Mouse (Mus musculus): ENCODE measurements around the gene Espn. TPM values are rescaled to one million over a fixed set of nuclear protein-coding genes. Genes with fewer than 3 reads are reported as not detected.

Gene Espn
- polyA plus RNA-seq, 1 experiment from 2014 or later = 1.6 TPM

GRCm38 (mm10) chr4:152187142-152187541 is 35.0 kb upstream of the Espn start:
- H3K36me3 ChIP-seq = peaks cover 10% of the 10 kb centered on the region
- WGBS = 90% methylated on average over 9 of the region's 9 CpGs
- DNase-seq (ENCODE audit: low spot score) = no peak
- H3K9me3 ChIP-seq = peaks cover 5% of the 10 kb centered on the region; the same call in 1 of the 2 replicates
- peak overlapping the region; percentile 84; the same call in 1 of the 2 replicates for H3K27ac ChIP-seq
- no peak overlapping the region for H3K4me3 ChIP-seq
- H3K27me3 ChIP-seq (ENCODE audit: insufficient read depth, poor library complexity, severe bottlenecking) = no peaks in the 10 kb centered on the region
- H3K4me1 ChIP-seq (replicated peaks) = peaks cover 53% of the 10 kb centered on the region

GRCm38 (mm10) chr4:152186205-152187082 is 34.3 kb upstream of the Espn start:
- H3K36me3 ChIP-seq = peaks cover 12% of the 10 kb centered on the region
- 41% methylated on average over 14 of the region's 14 CpGs for WGBS
- peaks cover 5% of the 10 kb centered on the region; the same call in 1 of the 2 replicates for H3K9me3 ChIP-seq
- peaks cover 53% of the 10 kb centered on the region for H3K4me1 ChIP-seq (replicated peaks)
- peak overlapping the region; percentile 84 for H3K27ac ChIP-seq
- H3K27me3 ChIP-seq (ENCODE audit: insufficient read depth, poor library complexity, severe bottlenecking) = 0 out of 2 replicates have a peak, but pooled peaks cover 3% of the 10 kb centered on the region
- peak overlapping the region; percentile 36 for H3K4me3 ChIP-seq
- no peak for DNase-seq (ENCODE audit: low spot score)

- H3K27ac ChIP-seq = peak overlapping the region; percentile 84
- H3K27me3 ChIP-seq (ENCODE audit: insufficient read depth, poor library complexity, severe bottlenecking) = peaks cover 5% of the 10 kb centered on the region
- H3K9me3 ChIP-seq = peaks cover 5% of the 10 kb centered on the region; the same call in 1 of the 2 replicates
- 3% methylated on average over 19 of the region's 19 CpGs for whole genome bisulfite sequencing
- peak overlapping the region; percentile 36 for H3K4me3 ChIP-seq
- DNase-seq (ENCODE audit: low spot score) = peak; percentile 44
- H3K4me1 ChIP-seq (replicated peaks) = peaks cover 47% of the 10 kb centered on the region
- H3K36me3 ChIP-seq = peaks cover 12% of the 10 kb centered on the region
Observed at GRCm38 (mm10) chr4:152185510-152186204, 33.5 kb upstream of the Espn start.

- DNase-seq (ENCODE audit: low spot score) = peak; percentile 51
- Histone ChIP-seq H3K27ac (peak overlapping the region; percentile 84), H3K27me3 (ENCODE audit: insufficient read depth, poor library complexity, severe bottlenecking) (peaks cover 11% of the 10 kb centered on the region), H3K4me1 (replicated peaks) (peaks cover 47% of the 10 kb centered on the region), H3K4me3 (peak overlapping the region; percentile 36), H3K36me3 (peaks cover 12% of the 10 kb centered on the region), H3K9me3 (peaks cover 5% of the 10 kb centered on the region; the same call in 1 of the 2 replicates)
- WGBS = 6% methylated on average over 3 of the region's 3 CpGs
Observed at GRCm38 (mm10) chr4:152185137-152185509, 33.0 kb upstream of the Espn start.

- Histone ChIP-seq H3K27ac (no peak overlapping the region), H3K4me3 (no peak overlapping the region), H3K4me1 (replicated peaks) (peaks cover 49% of the 10 kb centered on the region), H3K36me3 (peaks cover 12% of the 10 kb centered on the region), H3K27me3 (ENCODE audit: insufficient read depth, poor library complexity, severe bottlenecking) (peaks cover 17% of the 10 kb centered on the region), H3K9me3 (peaks cover 5% of the 10 kb centered on the region; the same call in 1 of the 2 replicates)
- no peak for DNase-seq (ENCODE audit: low spot score)
- 70% methylated on average over 7 of the region's 7 CpGs for WGBS
Observed at GRCm38 (mm10) chr4:152184353-152185035, 32.3 kb upstream of the Espn start.

GRCm38 (mm10) chr4:152182205-152182604 is 30.0 kb upstream of the Espn start:
- Histone ChIP-seq H3K4me1 (replicated peaks) (peaks cover 65% of the 10 kb centered on the region), H3K27me3 (ENCODE audit: insufficient read depth, poor library complexity, severe bottlenecking) (peaks cover 31% of the 10 kb centered on the region), H3K36me3 (peaks cover 8% of the 10 kb centered on the region), H3K27ac (no peak overlapping the region), H3K4me3 (no peak overlapping the region), H3K9me3 (no peaks in the 10 kb centered on the region)
- WGBS = 87% methylated on average over 10 of the region's 10 CpGs
- no peak for DNase-seq (ENCODE audit: low spot score)

GRCm38 (mm10) chr4:152179946-152180660 is 27.9 kb upstream of the Espn start:
- Histone ChIP-seq H3K27me3 (ENCODE audit: insufficient read depth, poor library complexity, severe bottlenecking) (peaks cover 52% of the 10 kb centered on the region), H3K4me3 (0 out of 2 replicates have a peak overlapping the region, but pooled peaks have one; percentile 84), H3K4me1 (replicated peaks) (peaks cover 52% of the 10 kb centered on the region), H3K27ac (no peak overlapping the region), H3K9me3 (no peaks in the 10 kb centered on the region), H3K36me3 (peaks cover 8% of the 10 kb centered on the region)
- 89% methylated on average over 16 of the region's 16 CpGs for WGBS
- no peak for DNase-seq (ENCODE audit: low spot score)

- H3K27ac ChIP-seq = peak overlapping the region; percentile 95
- H3K36me3 ChIP-seq = peaks cover 8% of the 10 kb centered on the region
- DNase-seq (ENCODE audit: low spot score) = no peak
Observed at GRCm38 (mm10) chr4:152178916-152179705, 26.9 kb upstream of the Espn start.

GRCm38 (mm10) chr4:152178344-152178864 is 26.2 kb upstream of the Espn start:
- H3K9me3 ChIP-seq = no peaks in the 10 kb centered on the region
- H3K36me3 ChIP-seq = peaks cover 8% of the 10 kb centered on the region
- H3K27ac ChIP-seq = peak overlapping the region; percentile 95
- no peak for DNase-seq (ENCODE audit: low spot score)
- peak overlapping the region; percentile 84 for H3K4me3 ChIP-seq
- H3K27me3 ChIP-seq (ENCODE audit: insufficient read depth, poor library complexity, severe bottlenecking) = peaks cover 69% of the 10 kb centered on the region
- peaks cover 43% of the 10 kb centered on the region for H3K4me1 ChIP-seq (replicated peaks)
- WGBS = 1% methylated on average over 35 of the region's 35 CpGs

More at GRCm38 (mm10) chr4:152178916-152179705, 26.9 kb upstream of the Espn start:
- WGBS = 37% methylated on average over 16 of the region's 16 CpGs
- peak overlapping the region; percentile 84 for H3K4me3 ChIP-seq
- no peaks in the 10 kb centered on the region for H3K9me3 ChIP-seq
- peaks cover 43% of the 10 kb centered on the region for H3K4me1 ChIP-seq (replicated peaks)
- H3K27me3 ChIP-seq (ENCODE audit: insufficient read depth, poor library complexity, severe bottlenecking) = peaks cover 62% of the 10 kb centered on the region

GRCm38 (mm10) chr4:152177537-152178343 is 25.6 kb upstream of the Espn start, which contains the start of gene Acot7:
Gene Acot7 (plus strand): TSS chr4:152178134.
- Histone ChIP-seq H3K9me3 (no peaks in the 10 kb centered on the region), H3K4me1 (replicated peaks) (peaks cover 43% of the 10 kb centered on the region), H3K36me3 (peaks cover 8% of the 10 kb centered on the region), H3K4me3 (peak within 1 kb of the TSS; percentile 84), H3K27ac (peak within 1 kb of the TSS; percentile 95), H3K27me3 (ENCODE audit: insufficient read depth, poor library complexity, severe bottlenecking) (peaks cover 73% of the 10 kb centered on the region)
- WGBS = under 1% methylated on average over 108 of the region's 108 CpGs
- DNase-seq (ENCODE audit: low spot score) = peak; percentile 93
